11 mouse cellular contexts compared by ENCODE assay signal in genomic region chr7:25685926-25686470, GRCm38 (mm10). TPM values are rescaled to one million over a fixed set of nuclear protein-coding genes. Genes with fewer than 3 reads are reported as not detected.
DNase-seq lines count a peak whose midpoint lies in the region; ATAC-seq and TF ChIP-seq lines count a peak whose summit lies in the region.
"Had no signal": no experiment of that assay in that cellular context is flagged by ENCODE, and none has a peak within 500 bp of the region (broad histone marks: within the 10 kb centered on the region; RNA-seq: fewer than 3 reads in every experiment).

No protein-coding gene starts in this region.

- ATAC-seq in lung, embryonic 14.5 days (ENCODE audit: insufficient read depth) = no peak; the same call in 1 of the 2 replicates
- ATAC-seq in heart, postnatal 0 days (ENCODE audit: insufficient read depth, low read depth) = no peak
- no peak for ATAC-seq in liver, embryonic 16.5 days (ENCODE audit: low read depth)

- no peak for DNase-seq in lung, embryonic 14.5 days
- DNase-seq in lung, postnatal 14 days = no peak
- no peak for DNase-seq in heart, postnatal 0 days (ENCODE audit: low spot score)
- DNase-seq in cerebellum, postnatal 25 days = no peak
- no peak for DNase-seq in kidney, adult 8-10 months
- DNase-seq in gastrocnemius, postnatal 4 days (ENCODE audit: low spot score in 2 of 2) = no peak
- DNase-seq: cerebellum, adult 2 months; right cerebral cortex, postnatal 25 days had no signal

- peaks cover 14% of the 10 kb centered on the region for H3K4me1 ChIP-seq in lung, embryonic 14.5 days (ENCODE audit: insufficient read depth)
- 0 out of 2 replicates have a peak, but pooled peaks cover 4% of the 10 kb centered on the region for H3K4me1 ChIP-seq in brown adipose tissue, adult 24 weeks (ENCODE audit: control insufficient read depth, insufficient read depth, insufficient read length, low read length)
- H3K4me1 ChIP-seq in heart, postnatal 0 days (ENCODE audit: control insufficient read depth, insufficient read depth) = peaks cover 9% of the 10 kb centered on the region; the same call in 1 of the 2 replicates
- peaks cover 77% of the 10 kb centered on the region for H3K4me1 ChIP-seq in liver, embryonic 16.5 days (ENCODE audit: control insufficient read depth, low read depth, low read length)

- peak overlapping the region; percentile 63 for H3K4me3 ChIP-seq in lung, embryonic 14.5 days (ENCODE audit: low read depth, low read length)
- H3K4me3 ChIP-seq in brown adipose tissue, adult 24 weeks (ENCODE audit: insufficient read depth, low read depth, low read length) = peak overlapping the region; percentile 55
- peak overlapping the region; percentile 84; the same call in 1 of the 2 replicates for H3K4me3 ChIP-seq in heart, postnatal 0 days (ENCODE audit: low read depth, low read length)
- peak overlapping the region; percentile 89 for H3K4me3 ChIP-seq in liver, embryonic 16.5 days (ENCODE audit: low read depth, low read length)

- H3K27ac ChIP-seq in lung, embryonic 14.5 days (ENCODE audit: low read depth) = no peak overlapping the region
- peak overlapping the region; percentile 52; the same call in 1 of the 2 replicates for H3K27ac ChIP-seq in brown adipose tissue, adult 24 weeks (replicated peaks; ENCODE audit: low read depth, low read length)
- no peak overlapping the region for H3K27ac ChIP-seq in heart, postnatal 0 days (ENCODE audit: low read depth)
- peak overlapping the region; percentile 96; the same call in 1 of the 2 replicates for H3K27ac ChIP-seq in liver, embryonic 16.5 days (ENCODE audit: low read length)

- H3K9me3 ChIP-seq in lung, embryonic 14.5 days (ENCODE audit: low read depth, low read length) = no peaks in the 10 kb centered on the region
- H3K9me3 ChIP-seq in heart, postnatal 0 days (replicated peaks; ENCODE audit: control insufficient read depth, low read length) = no peaks in the 10 kb centered on the region
- no peaks in the 10 kb centered on the region for H3K9me3 ChIP-seq in liver, embryonic 16.5 days (replicated peaks; ENCODE audit: control insufficient read depth, low read length)

- peak overlapping the region; percentile 95 for H3K4me2 ChIP-seq in lung, embryonic 14.5 days
- H3K4me2 ChIP-seq in heart, postnatal 0 days (ENCODE audit: low read depth, low read length) = peak overlapping the region; percentile 79
- H3K4me2 ChIP-seq in liver, embryonic 16.5 days (ENCODE audit: low read depth, low read length) = peak overlapping the region; percentile 100

- 0 out of 2 replicates have a peak, but pooled peaks cover 4% of the 10 kb centered on the region for H3K36me3 ChIP-seq in lung, embryonic 14.5 days (ENCODE audit: insufficient read depth)
- H3K36me3 ChIP-seq in heart, postnatal 0 days (replicated peaks; ENCODE audit: control insufficient read depth, insufficient read depth, low read length) = no peaks in the 10 kb centered on the region
- H3K36me3 ChIP-seq in liver, embryonic 16.5 days (ENCODE audit: control insufficient read depth, insufficient read depth) = no peaks in the 10 kb centered on the region

- 70% methylated on average over 21 of the region's 21 CpGs for WGBS in lung, embryonic 14.5 days
- WGBS in heart, postnatal 0 days = 76% methylated on average over 21 of the region's 21 CpGs
- WGBS in liver, embryonic 16.5 days (ENCODE audit: insufficient replicate concordance) = 46% methylated on average over 21 of the region's 21 CpGs

- H3K27me3 ChIP-seq in lung, embryonic 14.5 days (ENCODE audit: insufficient read depth, low read length) = peaks cover 16% of the 10 kb centered on the region
- no peaks in the 10 kb centered on the region for H3K27me3 ChIP-seq in heart, postnatal 0 days (ENCODE audit: control insufficient read depth, insufficient read depth, low read length)
- H3K27me3 ChIP-seq in liver, embryonic 16.5 days (ENCODE audit: control insufficient read depth, insufficient read depth, low read depth, low read length) = no peaks in the 10 kb centered on the region

- no peak for TF ChIP-seq CTCF in lung, embryonic 14.5 days (IDR thresholded peaks at IDR 0.05; ENCODE audit: low read depth)
- no peak for TF ChIP-seq CTCF in heart, postnatal 0 days (IDR thresholded peaks at IDR 0.05; ENCODE audit: low read depth)

- TF ChIP-seq EP300 in heart, postnatal 0 days (IDR thresholded peaks at IDR 0.05; ENCODE audit: low read depth) = no peak

- no peak overlapping the region for H3K9ac ChIP-seq in lung, embryonic 14.5 days
- H3K9ac ChIP-seq in heart, postnatal 0 days (replicated peaks; ENCODE audit: low read depth, low read length) = no peak overlapping the region
- H3K9ac ChIP-seq in liver, embryonic 16.5 days (ENCODE audit: low read depth, low read length) = peak overlapping the region; percentile 92

RNA-seq across cellular contexts. Expression of gene Tgfb1, which starts 0.8 kb away (rescaled TPM):
- polyA plus RNA-seq in lung, embryonic 14.5 days (2014; fragmentation: Nextera tagmentation; extraction: Ambion mirVana) = 4.0 and 4.1 TPM in 2 replicates
- 11.7 and 13.2 TPM in 2 replicates for polyA plus RNA-seq in brown adipose tissue, adult 24 weeks (2012; ENCODE audit: insufficient read depth, insufficient read length, missing spikeins)
- 10.4 and 10.7 TPM in 2 replicates for total RNA-seq in heart, postnatal 0 days (2014; rRNA removed; ENCODE audit: low replicate concordance)
- 2.6 TPM in 2 replicates for polyA plus RNA-seq in heart, postnatal 0 days (2015; fragmentation: Nextera tagmentation; extraction: Ambion mirVana)
- 3.1 and 4.1 TPM in 2 replicates for polyA plus RNA-seq in liver, embryonic 16.5 days (2015; fragmentation: Nextera tagmentation; extraction: Ambion mirVana)
- total RNA-seq in gastrocnemius, postnatal 4 days (2021) = 10 to 100 TPM; 21.4 to 24.6 TPM

RNA-seq across cellular contexts. Expression of gene B9d2, which starts 5.4 kb away (rescaled TPM):
- 25.1 and 27.6 TPM in 2 replicates for polyA plus RNA-seq in lung, embryonic 14.5 days (2014; fragmentation: Nextera tagmentation; extraction: Ambion mirVana)
- 8.8 and 10.9 TPM in 2 replicates for polyA plus RNA-seq in brown adipose tissue, adult 24 weeks (2012; ENCODE audit: insufficient read depth, insufficient read length, missing spikeins)
- total RNA-seq in heart, postnatal 0 days (2014; rRNA removed; ENCODE audit: low replicate concordance) = 5.0 and 11.4 TPM in 2 replicates
- polyA plus RNA-seq in heart, postnatal 0 days (2015; fragmentation: Nextera tagmentation; extraction: Ambion mirVana) = 26.5 and 26.7 TPM in 2 replicates
- 20.1 and 21.0 TPM in 2 replicates for polyA plus RNA-seq in liver, embryonic 16.5 days (2015; fragmentation: Nextera tagmentation; extraction: Ambion mirVana)
- 10 to 100 TPM; 12.1 to 12.9 TPM for total RNA-seq in gastrocnemius, postnatal 4 days (2021)

RNA-seq across cellular contexts. Expression of gene Tmem91, which starts 11.0 kb away (rescaled TPM):
- polyA plus RNA-seq in lung, embryonic 14.5 days (2014; fragmentation: Nextera tagmentation; extraction: Ambion mirVana) = 1.6 and 2.8 TPM in 2 replicates
- polyA plus RNA-seq in brown adipose tissue, adult 24 weeks (2012; ENCODE audit: insufficient read depth, insufficient read length, missing spikeins) = not detected in 2 replicates
- not detected in 2 replicates for total RNA-seq in heart, postnatal 0 days (2014; rRNA removed; ENCODE audit: low replicate concordance)
- 0.77 and 1.2 TPM in 2 replicates for polyA plus RNA-seq in heart, postnatal 0 days (2015; fragmentation: Nextera tagmentation; extraction: Ambion mirVana)
- polyA plus RNA-seq in liver, embryonic 16.5 days (2015; fragmentation: Nextera tagmentation; extraction: Ambion mirVana) = 0.78 and 1.3 TPM in 2 replicates
- not detected for total RNA-seq in gastrocnemius, postnatal 4 days (2021)
- total RNA-seq: gastrocnemius, adult 8-10 months had no signal

RNA-seq across cellular contexts. Expression of gene Exosc5, which starts 27.0 kb away (rescaled TPM):
- 72.3 and 79.7 TPM in 2 replicates for polyA plus RNA-seq in lung, embryonic 14.5 days (2014; fragmentation: Nextera tagmentation; extraction: Ambion mirVana)
- 38.1 and 39.7 TPM in 2 replicates for polyA plus RNA-seq in brown adipose tissue, adult 24 weeks (2012; ENCODE audit: insufficient read depth, insufficient read length, missing spikeins)
- total RNA-seq in heart, postnatal 0 days (2014; rRNA removed; ENCODE audit: low replicate concordance) = 20.1 and 20.3 TPM in 2 replicates
- polyA plus RNA-seq in heart, postnatal 0 days (2015; fragmentation: Nextera tagmentation; extraction: Ambion mirVana) = 27.7 and 28.2 TPM in 2 replicates
- polyA plus RNA-seq in liver, embryonic 16.5 days (2015; fragmentation: Nextera tagmentation; extraction: Ambion mirVana) = 39.1 and 40.7 TPM in 2 replicates
- 10 to 100 TPM; 24.5 to 25.7 TPM for total RNA-seq in gastrocnemius, postnatal 4 days (2021)

RNA-seq across cellular contexts. Expression of gene Bckdha, which starts 27.2 kb away (rescaled TPM):
- 40.2 and 42.1 TPM in 2 replicates for polyA plus RNA-seq in lung, embryonic 14.5 days (2014; fragmentation: Nextera tagmentation; extraction: Ambion mirVana)
- polyA plus RNA-seq in brown adipose tissue, adult 24 weeks (2012; ENCODE audit: insufficient read depth, insufficient read length, missing spikeins) = 622 and 668 TPM in 2 replicates
- 146 and 154 TPM in 2 replicates for total RNA-seq in heart, postnatal 0 days (2014; rRNA removed; ENCODE audit: low replicate concordance)
- 89.5 and 100 TPM in 2 replicates for polyA plus RNA-seq in heart, postnatal 0 days (2015; fragmentation: Nextera tagmentation; extraction: Ambion mirVana)
- 36.7 and 43.1 TPM in 2 replicates for polyA plus RNA-seq in liver, embryonic 16.5 days (2015; fragmentation: Nextera tagmentation; extraction: Ambion mirVana)
- total RNA-seq in gastrocnemius, postnatal 4 days (2021) = 10 to 100 TPM; 55.6 to 55.8 TPM

Comparison
In these comparisons a context has a peak if more than half of its experiments do, and no peak if none do; other contexts are left out.
1. H3K27ac ChIP-seq: peak in brown adipose tissue, adult 24 weeks (single experiment) and liver, embryonic 16.5 days (single experiment); none in lung, embryonic 14.5 days (single experiment) and heart, postnatal 0 days (single experiment).
2. Peak in every context shown above with its lines, with median percentiles within 50 percentile points of each other: H3K4me2 ChIP-seq and H3K4me3 ChIP-seq.